Mouse (Mus musculus): ENCODE results near the gene Dnajc28.

GRCm38 (mm10) chr16:91588703-91589102 is 30.1 kb downstream of the Dnajc28 start:
- no peak for TF ChIP-seq POLR2A (IDR thresholded peaks at IDR 0.05; ENCODE audit: extremely low read depth, insufficient read depth, low read length)
- TF ChIP-seq CTCF (IDR thresholded peaks at IDR 0.05; ENCODE audit: low read depth, low read length): no peak

All from liver, adult 2 months (tissue).